Mouse (Mus musculus): ENCODE results near the gene Wasf2.

Wasf2 gene

GRCm38 (mm10) chr4:133129391-133129790 is 914 bp upstream of the Wasf2 start:
- peak; percentile 17 for DNase-seq

GRCm38 (mm10) chr4:133130890-133131741 is 811 bp downstream of the Wasf2 start:
- DNase-seq = peak; percentile 47

DNA sequence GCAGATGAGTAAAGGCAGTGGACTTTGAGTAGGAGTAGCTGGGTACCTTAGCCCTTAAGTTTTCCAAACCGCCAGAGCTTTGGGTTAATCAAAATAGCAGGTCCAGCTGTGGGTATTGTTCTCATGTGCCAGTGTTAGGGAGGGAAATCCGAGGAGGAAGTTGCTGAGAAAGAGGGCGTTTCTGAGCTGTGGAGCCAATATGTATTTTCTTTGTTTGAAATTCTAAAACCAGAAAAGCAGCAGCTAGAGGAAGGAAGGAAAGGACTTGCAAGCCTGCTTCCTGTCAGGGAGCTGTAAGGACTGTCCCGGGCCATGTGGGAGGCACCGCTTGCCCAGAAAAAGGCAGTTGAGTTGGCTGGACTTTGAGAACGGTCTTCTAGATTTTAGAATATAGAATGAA is 1.7 kb downstream of the Wasf2 start:
- DNase-seq = peak; percentile 63

- no peak for DNase-seq
Measured at GRCm38 (mm10) chr4:133136946-133137345, 6.6 kb downstream of the Wasf2 start.

DNA sequence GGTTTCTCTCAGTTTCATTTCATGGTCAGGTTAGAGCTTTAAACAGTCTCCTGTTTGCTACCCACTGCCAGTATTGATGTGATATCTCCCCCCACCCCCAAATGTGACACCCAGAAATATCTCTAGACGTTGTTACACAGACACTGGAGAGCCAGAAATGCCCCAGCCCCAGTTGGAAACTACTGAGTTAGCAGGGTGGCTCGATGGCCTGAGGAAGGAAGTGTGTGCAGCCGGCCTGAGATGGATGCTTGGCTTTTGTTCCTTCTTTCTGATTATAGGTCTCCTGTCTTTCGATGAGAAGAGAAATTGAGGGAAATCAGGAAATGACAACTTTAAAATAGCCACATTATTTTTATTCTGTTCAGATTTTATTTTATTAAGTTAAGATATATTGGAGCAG is 8.7 kb downstream of the Wasf2 start:
- DNase-seq = no peak

- DNase-seq = no peak
Measured at GRCm38 (mm10) chr4:133155006-133155405, 24.7 kb downstream of the Wasf2 start.

GRCm38 (mm10) chr4:133155726-133156125 is 25.4 kb downstream of the Wasf2 start:
- no peak for DNase-seq

- no peak for DNase-seq
Measured at GRCm38 (mm10) chr4:133156422-133156821, 26.1 kb downstream of the Wasf2 start.

DNA sequence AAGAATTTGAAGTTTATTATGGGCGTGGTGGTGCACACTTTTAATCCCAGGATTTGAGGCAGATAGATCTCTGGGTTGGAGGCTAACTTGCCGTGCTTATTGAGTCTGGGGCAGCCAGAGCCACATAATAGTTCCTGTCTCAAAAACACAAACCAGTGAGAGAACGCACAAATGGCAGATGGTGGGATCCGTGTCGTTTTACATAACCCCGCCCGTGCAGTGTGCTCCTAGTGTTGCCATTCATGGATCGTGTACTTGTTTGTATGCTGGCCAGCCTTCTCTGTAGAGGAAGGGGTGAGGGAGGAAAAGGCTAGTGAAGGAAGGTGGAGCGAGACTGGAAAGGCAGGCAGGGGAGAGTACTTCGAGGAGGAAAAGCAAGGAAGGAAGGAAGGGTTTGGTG is 26.5 kb downstream of the Wasf2 start:
- DNase-seq = no peak

- no peak for DNase-seq
Measured at GRCm38 (mm10) chr4:133159127-133159526, 28.8 kb downstream of the Wasf2 start.

- DNase-seq = no peak
Measured at GRCm38 (mm10) chr4:133159646-133160045, 29.3 kb downstream of the Wasf2 start.

- DNase-seq = no peak
Measured at GRCm38 (mm10) chr4:133160211-133160610, 29.9 kb downstream of the Wasf2 start.

DNA sequence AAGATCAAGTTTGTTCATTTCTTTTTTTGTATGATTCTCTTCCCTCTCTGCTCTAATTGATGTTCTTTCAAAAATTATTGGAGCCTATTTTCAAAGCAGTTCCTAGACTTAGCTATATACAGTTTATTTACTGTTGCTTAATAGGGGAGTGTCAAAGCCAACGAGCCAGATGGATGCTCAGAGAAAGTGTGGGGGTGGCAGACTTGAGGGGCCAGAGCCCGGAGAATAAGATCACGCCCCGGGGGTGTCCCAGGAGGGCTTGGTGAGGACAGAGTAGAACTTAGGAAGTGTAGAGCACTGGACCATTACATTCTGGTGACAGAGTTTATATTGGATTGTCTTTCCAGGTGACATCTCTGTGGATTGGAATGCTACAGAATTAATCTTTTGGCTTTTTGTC is 30.5 kb downstream of the Wasf2 start:
- no peak for DNase-seq

- no peak for DNase-seq
Measured at GRCm38 (mm10) chr4:133162196-133162595, 31.9 kb downstream of the Wasf2 start.

- DNase-seq = no peak
Measured at GRCm38 (mm10) chr4:133166773-133167172, 36.5 kb downstream of the Wasf2 start.

DNA sequence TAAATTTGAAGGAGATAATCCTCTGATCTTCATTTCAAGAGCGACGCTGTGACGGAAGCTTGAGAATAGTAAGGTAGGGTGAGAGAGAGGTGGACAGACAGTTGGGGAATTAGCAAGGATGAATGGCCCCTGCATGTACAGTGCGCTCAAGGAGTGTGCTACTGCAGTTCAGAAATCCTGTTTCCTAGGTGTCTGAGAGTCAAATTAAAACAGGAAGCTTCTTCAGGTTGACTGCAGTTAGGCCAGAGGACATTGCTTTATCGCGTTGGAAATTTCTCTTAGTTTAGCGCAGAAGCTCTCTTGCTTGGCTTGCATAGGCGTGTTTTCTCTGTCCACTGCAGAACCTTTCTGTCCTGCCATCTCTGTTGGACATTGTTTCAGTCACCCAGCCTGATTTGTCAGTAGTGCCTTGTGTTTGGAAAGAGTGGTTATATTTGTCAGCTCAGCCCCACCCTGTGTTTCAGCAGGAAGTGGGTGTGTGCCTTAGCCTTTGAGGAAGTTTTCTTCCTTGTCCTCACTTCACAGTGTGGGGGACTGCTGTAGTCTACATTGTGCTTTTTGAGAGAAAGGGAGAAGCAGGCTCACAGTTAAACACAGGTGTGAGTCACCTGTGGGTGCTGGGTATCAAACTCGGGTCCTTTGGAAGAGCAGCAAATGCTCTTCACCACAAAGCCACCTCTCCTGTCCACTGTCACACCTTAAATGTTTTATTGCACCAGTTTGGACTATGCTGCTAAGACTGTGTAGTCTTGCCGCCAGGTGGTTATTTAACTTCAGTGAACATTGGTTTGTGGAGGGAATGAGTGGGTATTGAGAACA is 39.1 kb downstream of the Wasf2 start:
- DNase-seq = peak; percentile 60

DNA sequence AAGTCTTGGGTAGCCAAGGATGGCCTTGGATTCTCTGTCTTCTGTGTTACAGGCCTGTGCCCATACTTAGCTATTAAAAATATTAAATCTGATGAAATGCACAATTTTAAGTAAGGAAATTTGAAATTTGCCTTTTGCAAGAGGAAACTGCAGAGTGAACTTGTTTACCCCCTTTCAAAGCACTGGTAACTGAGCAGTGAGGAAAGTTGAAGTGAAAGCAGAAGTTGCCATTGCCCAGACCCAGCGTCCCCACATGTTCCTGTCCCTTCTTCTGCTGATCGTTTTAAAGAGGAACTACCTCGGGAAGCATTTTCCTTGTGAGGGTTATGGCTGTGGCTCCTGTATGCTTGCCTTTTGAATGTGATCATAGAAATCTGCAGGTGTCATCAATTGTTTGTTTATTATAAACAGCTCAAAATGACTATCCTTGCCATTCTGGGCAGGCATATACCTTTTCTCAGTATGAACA is 39.8 kb downstream of the Wasf2 start:
- no peak for DNase-seq

DNA sequence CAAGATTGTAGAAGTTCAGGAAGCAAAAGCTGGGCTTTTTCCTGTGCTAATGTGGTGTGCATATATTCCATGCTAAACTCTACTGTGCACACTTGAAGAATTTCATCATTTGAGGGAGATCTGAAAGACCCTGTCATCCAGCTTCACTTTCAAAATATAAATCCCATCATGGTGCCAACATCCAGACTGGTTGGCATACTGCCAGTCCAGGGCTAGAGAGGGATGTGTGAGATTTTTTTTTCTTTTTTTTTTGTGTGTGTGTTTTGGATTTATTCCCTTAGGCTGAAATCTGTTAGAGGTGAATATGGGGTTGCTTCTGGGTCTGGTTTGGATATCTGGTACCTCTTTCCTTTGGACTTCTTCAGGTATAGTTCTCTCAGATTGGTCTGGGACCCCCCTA is 40.3 kb downstream of the Wasf2 start:
- DNase-seq = peak; percentile 48

DNA sequence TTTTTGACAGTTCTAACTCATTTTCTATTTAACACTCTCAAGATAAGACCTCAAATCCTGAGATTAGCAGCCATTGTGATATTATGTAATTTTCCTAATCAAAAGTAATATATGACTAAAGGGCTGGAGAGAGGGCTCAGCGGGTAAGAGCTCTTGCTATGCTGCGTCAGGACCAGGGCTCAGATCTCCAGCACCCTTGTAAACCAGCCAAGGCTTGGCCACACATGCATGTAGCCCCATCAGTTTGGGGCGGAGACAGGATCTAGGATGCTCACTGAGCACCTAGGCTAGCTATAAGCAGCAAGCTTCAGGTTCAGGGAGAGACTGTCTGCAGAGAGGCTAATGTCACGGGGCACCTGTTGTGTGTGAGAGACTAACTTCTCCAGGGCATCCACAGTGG is 42.1 kb downstream of the Wasf2 start:
- no peak for DNase-seq

- DNase-seq = no peak
Measured at GRCm38 (mm10) chr4:133174361-133174760, 44.1 kb downstream of the Wasf2 start.

- no peak for DNase-seq
Measured at GRCm38 (mm10) chr4:133175274-133175673, 45.0 kb downstream of the Wasf2 start.

DNA sequence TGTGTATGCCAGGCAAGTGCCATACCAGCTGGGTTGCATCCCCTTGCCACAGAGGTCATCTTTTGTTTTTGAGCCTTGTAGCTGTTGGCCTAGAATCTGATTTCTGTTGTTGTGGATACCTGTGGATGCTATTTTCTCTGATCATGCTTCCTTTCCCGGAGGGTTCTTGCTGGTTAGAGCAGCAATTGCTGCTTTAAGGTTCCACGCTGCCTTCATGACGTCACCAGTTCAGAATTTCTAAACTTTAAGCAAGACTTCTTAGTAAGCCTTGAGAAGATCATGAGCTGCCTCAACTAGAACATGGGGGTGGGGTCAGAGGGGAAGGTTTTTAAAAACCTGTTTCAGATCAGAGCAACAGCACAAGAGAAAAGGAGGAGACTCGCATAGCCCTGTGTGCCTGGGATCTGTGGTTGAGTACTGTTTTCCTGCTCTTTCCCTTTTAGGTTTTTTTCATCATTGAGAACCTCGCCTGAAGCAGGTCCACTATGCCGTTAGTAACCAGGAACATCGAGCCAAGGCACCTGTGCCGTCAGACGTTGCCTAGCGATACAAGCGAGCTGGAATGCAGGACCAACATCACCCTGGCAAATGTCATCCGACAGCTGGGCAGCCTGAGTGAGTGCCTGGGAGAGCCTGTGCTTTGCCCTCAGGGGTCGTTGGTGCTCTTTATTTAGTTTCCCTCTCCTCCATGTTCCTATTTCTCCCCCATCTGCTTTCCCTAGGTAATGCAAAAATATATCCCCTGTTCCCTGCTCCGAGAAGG is 45.9 kb downstream of the Wasf2 start:
- no peak for DNase-seq

GRCm38 (mm10) chr4:133176761-133177403 is 46.6 kb downstream of the Wasf2 start:
- DNase-seq = no peak
